Mouse (Mus musculus) liver, adult 2 months (tissue): ENCODE results near the gene Eno4.

Source experiments
- CTCF ChIP-seq: fragments of 200-500 bp; IDR thresholded peaks from 2 replicates; pipeline ENCODE4 v1.5.1; 2011; ENCODE audit warnings: low read depth, low read length, control low read depth
- POLR2A ChIP-seq: fragments of 200-500 bp; IDR thresholded peaks from 2 replicates; pipeline ENCODE4 v1.6.1; 2011; ENCODE audit warnings: low read length, control low read depth; ENCODE audit not compliant: insufficient read depth; ENCODE audit errors: extremely low read depth

DNA sequence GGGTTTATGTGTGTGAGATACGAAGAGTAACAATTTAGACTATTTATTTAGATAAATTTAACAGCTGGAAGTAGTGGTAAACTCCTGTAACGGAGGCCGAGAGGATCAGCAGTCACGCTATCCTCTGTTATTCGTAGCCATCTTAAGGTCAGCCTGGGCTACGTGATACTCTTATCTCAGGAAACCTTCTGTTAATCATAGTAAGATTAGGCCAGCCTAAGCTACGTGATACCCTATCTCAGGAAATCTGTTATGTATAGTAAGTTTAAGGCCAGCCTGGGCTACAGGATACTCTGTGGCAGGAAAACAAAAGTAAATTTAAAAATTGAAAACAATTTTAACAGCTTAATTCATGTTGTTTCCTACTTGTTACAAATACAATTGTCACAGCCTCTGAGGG, 2.7 kb downstream of the Eno4 start:
- TF ChIP-seq CTCF (no peak), POLR2A (no peak)
